Mouse (Mus musculus) MEL (cell line): ENCODE measurements around the gene Eral1.
A peak's percentile ranks its signal among the peaks of the same experiment; 100 is the strongest.

Experiments used
- CHD1 ChIP-seq: IDR thresholded peaks from 2 replicates; pipeline ENCODE4 v1.6.1; 2012; ENCODE audit warnings: low read depth, mild to moderate bottlenecking, inconsistent platforms, low read length, improper control_type of control experiment
- EP300 ChIP-seq, 2 experiments: IDR thresholded peaks; 2 replicates each; pipeline ENCODE4 v1.6.1; 2011; ENCODE audit warnings: improper control_type of control experiment in 2 of 2, low read length in 2 of 2, low read depth in 1 of 2, mild to moderate bottlenecking in 1 of 2
- GATA1 ChIP-seq: IDR thresholded peaks from 2 replicates; pipeline ENCODE4 v1.6.1; 2011; ENCODE audit warnings: low read depth, low read length, improper control_type of control experiment
- HCFC1 ChIP-seq: IDR thresholded peaks from 2 replicates; pipeline ENCODE4 v1.6.1; 2012; ENCODE audit warnings: low read depth, mild to moderate bottlenecking, inconsistent platforms, low read length, improper control_type of control experiment, moderate library complexity
- MAFK ChIP-seq: IDR thresholded peaks from 2 replicates; pipeline ENCODE4 v1.6.1; 2011; ENCODE audit warnings: low read depth, mild to moderate bottlenecking, low read length, improper control_type of control experiment, borderline replicate concordance
- NELFE ChIP-seq: IDR thresholded peaks from 2 replicates; pipeline ENCODE4 v1.6.1; 2011; ENCODE audit warnings: low read depth, low read length, improper control_type of control experiment
- POLR2A ChIP-seq, 2 experiments: IDR thresholded peaks; 2 replicates each; pipeline ENCODE4 v1.6.1; 2011 to 2012; ENCODE audit warnings: low read length in 2 of 2, mild to moderate bottlenecking in 2 of 2, control low read depth in 1 of 2, improper control_type of control experiment in 1 of 2, low read depth in 1 of 2, moderate library complexity in 1 of 2; ENCODE audit not compliant: control insufficient read depth in 1 of 2, insufficient read depth in 1 of 2, poor library complexity in 1 of 2
- TBP ChIP-seq: IDR thresholded peaks from 2 replicates; pipeline ENCODE4 v1.8.0; 2011; ENCODE audit warnings: low read depth, low read length, improper control_type of control experiment
- TCF12 ChIP-seq: IDR thresholded peaks from 2 replicates; pipeline ENCODE4 v1.6.1; 2014; ENCODE audit warnings: low read depth, mild to moderate bottlenecking, inconsistent platforms, low read length, improper control_type of control experiment, moderate library complexity
- USF1 ChIP-seq: IDR thresholded peaks from 2 replicates; pipeline ENCODE4 v1.6.1; 2014; ENCODE audit warnings: low read depth, mild to moderate bottlenecking, inconsistent platforms, low read length, improper control_type of control experiment, moderate library complexity
- ZNF384 ChIP-seq: IDR thresholded peaks from 2 replicates; pipeline ENCODE4 v1.6.1; 2012; ENCODE audit warnings: low read depth, mild to moderate bottlenecking, inconsistent platforms, low read length, improper control_type of control experiment

DNA sequence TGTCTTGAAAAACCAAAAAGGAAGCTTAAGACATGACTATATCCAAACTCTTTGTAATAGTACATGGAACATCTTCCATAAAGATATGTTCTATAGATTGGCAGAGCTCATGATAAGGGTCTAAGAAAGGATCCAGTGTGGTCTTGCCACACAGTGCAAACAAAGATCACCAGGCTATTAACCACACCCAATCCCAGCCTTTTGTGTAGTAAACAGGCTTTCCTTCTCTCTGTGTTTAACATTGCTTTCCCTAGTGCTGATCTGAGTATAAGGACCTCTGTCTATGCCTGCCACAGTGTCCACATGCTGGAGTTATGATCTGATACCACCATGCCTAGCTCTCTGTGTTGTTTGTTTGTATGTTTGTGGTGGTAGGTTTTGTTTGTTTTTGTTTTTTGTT, 43.6 kb upstream of the Eral1 start:
- TF ChIP-seq GATA1 (0 out of 2 replicates have a peak, but pooled peaks have one; percentile 4), USF1 (no peak), EP300 (IDR thresholded peaks at IDR 0.05; ENCODE audit: low read depth in 1 of 2, low read length in 2 of 2) (no peak), NELFE (no peak), ZNF384 (no peak), POLR2A (IDR thresholded peaks at IDR 0.05; ENCODE audit: control insufficient read depth in 1 of 2, insufficient read depth in 1 of 2, low read depth in 1 of 2, low read length in 2 of 2, poor library complexity in 1 of 2) (no peak), HCFC1 (no peak), CHD1 (no peak), MAFK (no peak), TBP (no peak), TCF12 (no peak)
